Mouse (Mus musculus) spleen, embryonic (tissue): ENCODE data around the gene Mex3a.

Source experiments
- CTCF ChIA-PET: fragments of 350-600 bp; sonication (Branson Sonifier 250); formaldehyde crosslinking; loops from one replicate; lab custom pipeline; 2022; lab: Charles Lee

Gene Mex3a

DNA sequence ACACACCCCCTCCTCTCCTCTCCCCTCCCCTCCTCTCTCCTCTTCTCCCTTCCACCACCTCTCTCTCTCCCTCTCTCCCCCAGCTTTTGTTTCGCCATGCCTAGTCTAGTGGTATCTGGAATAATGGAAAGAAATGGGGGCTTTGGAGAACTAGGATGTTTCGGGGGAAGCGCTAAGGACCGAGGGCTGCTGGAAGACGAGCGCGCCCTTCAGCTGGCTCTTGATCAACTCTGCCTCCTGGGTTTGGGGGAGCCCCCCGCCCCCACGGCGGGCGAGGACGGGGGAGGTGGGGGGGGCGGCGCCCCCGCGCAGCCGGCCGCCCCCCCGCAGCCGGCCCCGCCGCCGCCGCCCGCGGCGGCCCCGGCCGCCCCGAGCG, at the start of gene Mex3a:
Mex3a (plus strand) TSS at position 97 of the 376 bp plus-strand sequence.
- CTCF ChIA-PET: interaction anchor here (0.5 to 0.7 kb wide), 4 partner anchors 11 to 126 kb away, joined by 3 to 8 read pairs (median 4); partner anchors contain the start of genes Sema4a and Slc25a44

DNA sequence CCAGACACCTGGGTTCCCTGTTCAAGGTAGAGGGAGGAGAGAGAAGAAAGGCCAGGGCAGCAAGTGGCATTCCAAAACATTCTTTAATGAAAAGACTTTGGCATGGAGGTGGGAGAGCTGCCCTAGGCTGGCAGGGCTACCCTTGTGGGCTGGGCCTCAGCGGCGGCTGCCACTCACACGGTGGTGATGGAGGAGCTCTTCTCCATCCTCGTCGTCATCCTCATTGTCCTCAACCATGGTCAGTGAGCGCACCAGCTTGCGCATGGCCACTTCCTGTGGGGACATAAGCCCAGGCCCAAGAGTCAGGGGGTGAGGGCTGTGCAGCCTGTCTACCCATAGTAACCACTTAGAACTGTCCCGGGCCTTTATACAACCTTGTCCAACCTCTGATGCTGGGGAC, 49.1 kb upstream of the Mex3a start:
- CTCF ChIA-PET: interaction anchor here (0.5 to 1.9 kb wide), 8 partner anchors 28 to 137 kb away, joined by 3 to 12 read pairs (median 4); no protein-coding TSS in a partner anchor

DNA sequence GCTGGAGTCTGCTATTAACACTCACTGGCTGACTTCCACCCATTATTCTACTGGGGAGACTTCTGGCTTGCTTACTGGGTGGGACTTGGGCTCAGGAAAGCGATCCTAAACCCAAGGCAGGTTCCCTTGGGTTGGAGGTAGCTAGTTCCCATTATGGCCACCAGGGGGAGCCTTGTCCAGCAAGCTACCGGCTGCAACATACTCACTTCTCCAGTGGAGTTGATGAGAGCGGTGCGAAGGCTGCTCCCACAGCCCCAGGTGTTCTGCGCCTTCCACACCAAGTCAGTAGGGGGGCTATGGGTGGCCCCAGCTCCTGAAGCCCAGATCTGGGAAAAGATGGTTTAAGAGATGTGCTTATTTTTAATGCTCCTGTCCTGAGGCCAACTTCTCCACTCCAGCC, 48.6 kb upstream of the Mex3a start:
- CTCF ChIA-PET: interaction anchor here (0.6 to 1.9 kb wide), 7 partner anchors 27 to 137 kb away, joined by 3 to 12 read pairs (median 4); no protein-coding TSS in a partner anchor

DNA sequence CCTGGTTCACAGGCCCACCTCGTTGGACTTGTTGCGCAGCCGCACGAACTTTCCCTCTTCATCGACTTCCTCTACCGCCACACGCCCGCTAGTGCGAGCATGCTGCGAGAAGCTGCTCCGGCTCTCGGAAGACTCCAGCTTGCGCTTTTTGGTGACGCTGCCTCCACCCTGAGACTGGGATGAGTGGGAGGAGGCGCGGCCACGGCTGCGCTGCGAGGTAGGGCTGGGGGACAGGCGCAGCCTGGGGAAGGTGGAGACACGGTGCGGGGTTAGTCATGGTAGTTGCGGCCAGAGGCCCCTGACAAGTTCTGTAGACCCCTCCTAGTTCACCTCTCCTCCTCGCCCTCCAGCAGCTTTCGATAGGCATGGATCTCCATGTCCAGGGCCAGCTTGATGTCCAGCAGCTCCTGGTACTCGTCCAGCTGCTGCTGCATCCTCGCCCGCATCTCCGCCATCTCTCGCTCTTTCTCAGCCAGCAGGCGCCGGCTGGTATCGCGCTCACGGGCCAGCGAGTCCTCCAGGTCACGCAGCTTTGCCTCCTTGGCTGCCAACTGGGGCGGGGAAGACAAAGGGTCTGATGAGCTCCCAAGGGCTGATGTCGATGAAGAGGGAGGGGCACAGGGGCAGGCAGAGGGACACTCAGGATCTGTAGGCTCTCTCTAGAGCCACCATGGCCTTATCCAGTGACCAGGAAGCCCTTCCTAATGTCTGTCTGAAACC, 47.4 kb upstream of the Mex3a start:
- CTCF ChIA-PET: interaction anchor here (0.6 to 1.9 kb wide), 2 partner anchors 40 to 42 kb away, joined by 3 to 4 read pairs; no protein-coding TSS in a partner anchor

DNA sequence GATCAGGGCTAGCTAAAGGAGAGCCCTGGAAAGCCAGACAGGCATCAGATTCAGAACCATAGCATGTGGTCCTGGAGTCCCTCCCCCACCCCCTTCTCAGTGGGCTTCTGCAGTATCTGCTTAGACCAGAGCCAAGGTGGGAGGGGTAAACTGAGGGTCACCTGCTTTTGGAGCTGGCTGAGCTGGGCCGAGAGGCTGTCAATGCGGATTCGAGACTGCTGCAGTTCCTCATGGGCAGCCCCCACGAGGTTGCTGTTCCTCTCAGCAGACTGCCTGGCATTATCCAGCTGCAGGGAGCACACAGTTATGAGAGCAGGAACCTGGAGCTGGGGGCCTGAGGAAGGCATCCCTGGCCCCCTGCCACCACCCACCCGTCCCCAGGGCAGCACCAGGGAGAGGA, 46.2 kb upstream of the Mex3a start:
- CTCF ChIA-PET: interaction anchor here (1.2 kb wide), 1 partner anchor 39 kb away, joined by 4 read pairs; no protein-coding TSS in a partner anchor

DNA sequence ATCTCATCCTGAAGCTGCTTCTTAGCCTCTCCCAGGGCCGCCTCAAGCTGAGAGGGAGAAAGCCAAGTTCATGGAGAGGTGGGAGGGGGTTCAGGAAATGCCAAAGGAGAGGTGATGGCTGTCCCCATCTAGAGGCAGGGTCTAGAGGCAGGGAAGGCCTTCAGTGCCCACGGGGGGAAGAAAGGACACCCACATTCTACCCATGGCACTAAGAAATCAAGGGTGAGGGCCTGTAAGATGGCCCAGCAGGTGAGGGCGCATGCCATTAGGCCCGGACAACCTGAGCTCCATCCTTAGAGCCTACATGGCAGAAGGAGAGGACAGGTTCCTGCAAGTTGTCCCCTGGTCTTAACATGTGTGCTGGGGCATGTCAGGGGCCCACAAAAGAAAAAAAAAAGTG, 45.3 kb upstream of the Mex3a start:
- CTCF ChIA-PET: interaction anchor here (0.6 to 2.2 kb wide), 3 partner anchors 35 to 41 kb away, joined by 4 to 10 read pairs (median 7); no protein-coding TSS in a partner anchor

DNA sequence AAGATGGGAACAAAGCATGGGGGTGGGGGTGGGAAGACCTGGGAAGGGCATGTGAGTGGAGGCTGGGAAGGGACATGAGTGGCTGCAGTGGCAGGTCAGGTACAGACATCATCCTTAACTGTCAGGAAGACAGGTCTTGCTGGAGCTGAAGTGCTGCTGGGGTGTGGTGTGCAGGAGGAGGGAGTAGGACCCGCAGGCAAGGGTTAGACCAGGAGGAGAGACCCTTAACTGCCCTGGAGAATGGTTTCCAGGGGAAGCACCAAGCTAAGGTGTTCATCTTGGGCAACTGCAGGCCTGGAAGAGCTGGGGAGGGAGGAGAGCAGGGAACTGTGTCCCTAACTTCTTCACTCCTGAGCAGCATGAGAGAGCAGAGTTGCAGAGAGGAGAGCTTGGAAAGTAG, 44.8 kb upstream of the Mex3a start:
- CTCF ChIA-PET: interaction anchor here (1.6 to 2.2 kb wide), 2 partner anchors 34 to 38 kb away, joined by 6 to 7 read pairs; no protein-coding TSS in a partner anchor

DNA sequence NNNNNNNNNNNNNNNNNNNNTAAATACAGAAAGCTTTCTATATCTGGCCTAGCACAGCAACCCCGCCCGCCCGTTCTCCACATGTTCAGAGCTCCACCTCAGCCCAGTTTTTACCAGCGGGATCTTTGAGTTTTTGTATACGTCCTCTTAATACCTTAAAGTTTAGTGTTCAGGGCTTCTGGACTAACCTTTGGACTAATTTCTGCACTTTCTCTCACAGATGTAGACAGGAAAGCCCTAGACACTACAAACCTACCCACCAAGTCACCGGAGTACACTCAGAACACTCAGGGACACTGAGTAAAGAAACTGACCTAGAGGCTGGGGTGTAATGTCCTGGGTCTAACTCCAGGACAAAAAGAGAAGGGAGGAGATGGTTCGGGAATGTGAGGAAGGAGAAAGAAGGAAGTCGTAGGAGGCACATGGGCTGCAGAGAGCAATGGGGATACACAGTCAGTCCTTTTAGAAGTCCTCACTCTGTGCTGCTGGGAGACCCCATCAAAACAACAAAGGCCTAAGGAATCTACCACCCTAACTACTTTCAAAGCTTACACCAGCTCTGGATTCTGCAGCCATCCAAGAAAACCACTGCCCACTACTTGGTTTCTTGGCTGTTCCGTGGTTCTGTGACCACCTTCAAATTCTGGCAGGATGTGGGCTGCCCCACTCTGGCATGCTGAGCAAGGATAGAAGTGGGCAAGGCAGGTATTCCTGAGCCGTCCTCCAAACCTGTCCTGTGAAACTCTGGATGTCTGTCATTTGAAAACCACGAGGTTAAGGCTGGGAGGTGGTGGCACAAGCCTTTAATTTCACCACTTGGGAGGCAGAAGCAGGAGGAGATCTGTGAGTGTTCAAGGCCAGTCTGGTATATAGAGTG, 38.3 kb upstream of the Mex3a start:
- CTCF ChIA-PET: interaction anchor here (0.7 kb wide), 1 partner anchor 13 kb away, joined by 3 read pairs; no protein-coding TSS in a partner anchor

DNA sequence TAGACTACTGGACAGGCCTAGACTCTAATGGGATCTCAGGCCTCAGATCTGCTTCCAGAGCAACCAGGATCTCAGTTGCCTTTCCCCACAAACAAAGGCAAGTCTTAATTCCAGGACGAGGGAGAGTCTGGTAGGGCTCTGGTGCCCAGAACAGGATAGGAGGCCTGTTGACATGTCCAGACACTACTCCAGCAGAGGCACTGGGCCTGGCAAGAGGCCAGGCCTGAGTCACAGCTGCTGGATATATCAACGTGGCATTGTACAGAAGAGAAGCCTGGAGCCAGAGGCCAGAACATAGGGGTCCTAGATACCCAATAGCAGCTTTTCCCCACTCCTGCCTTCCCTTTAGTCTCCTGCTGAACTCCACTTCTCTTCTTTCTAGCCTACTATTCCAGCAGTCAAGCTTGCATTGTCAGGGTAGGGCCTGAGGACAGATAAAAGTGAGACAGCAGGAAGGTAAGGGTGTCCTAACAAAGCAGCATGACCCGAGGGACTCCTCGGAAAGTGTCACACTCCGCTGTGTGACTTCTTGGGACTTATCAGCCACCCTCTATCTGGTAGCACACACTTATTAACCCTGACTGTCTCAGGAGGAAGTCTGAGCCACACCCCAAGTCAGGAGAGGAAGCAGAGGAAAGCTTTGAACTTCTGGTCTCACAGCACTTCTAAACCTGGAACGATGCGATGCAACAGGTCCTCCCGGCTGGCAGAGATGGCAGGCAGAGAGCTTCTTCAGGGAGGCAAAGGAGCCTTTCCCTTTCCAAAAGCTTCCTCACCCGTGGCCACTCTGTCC, 37.2 kb upstream of the Mex3a start:
- CTCF ChIA-PET: interaction anchor here (0.8 to 1.5 kb wide), 3 partner anchors 9 to 20 kb away, joined by 3 to 7 read pairs (median 6); no protein-coding TSS in a partner anchor

DNA sequence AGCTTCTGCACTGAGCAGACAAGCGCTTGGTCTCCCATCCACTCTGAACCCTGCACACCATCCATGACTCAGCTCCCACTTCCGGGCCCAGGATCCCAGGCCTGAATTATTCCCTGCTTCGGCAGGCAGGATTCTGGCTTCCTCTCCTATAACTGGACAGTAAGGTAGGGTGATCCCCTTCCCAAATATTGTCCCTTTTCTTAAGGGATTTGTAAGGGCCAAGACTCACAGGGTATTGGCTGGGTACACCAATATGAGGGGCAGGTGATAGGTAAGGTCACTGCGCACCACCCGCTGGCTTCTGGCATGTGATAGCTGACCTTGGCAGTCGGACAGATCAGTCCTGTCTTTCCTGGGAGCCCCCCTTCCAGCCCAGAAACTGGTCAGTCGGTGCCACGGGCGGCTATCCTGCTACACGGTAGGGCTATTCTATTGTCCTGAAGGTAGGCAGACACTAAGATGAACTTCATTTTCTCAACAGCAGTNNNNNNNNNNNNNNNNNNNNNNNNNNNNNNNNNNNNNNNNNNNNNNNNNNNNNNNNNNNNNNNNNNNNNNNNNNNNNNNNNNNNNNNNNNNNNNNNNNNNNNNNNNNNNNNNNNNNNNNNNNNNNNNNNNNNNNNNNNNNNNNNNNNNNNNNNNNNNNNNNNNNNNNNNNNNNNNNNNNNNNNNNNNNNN, 36.3 kb upstream of the Mex3a start:
- CTCF ChIA-PET: interaction anchor here (0.5 to 1.5 kb wide), 3 partner anchors 8 to 823 kb away, joined by 3 to 7 read pairs (median 3); no protein-coding TSS in a partner anchor

DNA sequence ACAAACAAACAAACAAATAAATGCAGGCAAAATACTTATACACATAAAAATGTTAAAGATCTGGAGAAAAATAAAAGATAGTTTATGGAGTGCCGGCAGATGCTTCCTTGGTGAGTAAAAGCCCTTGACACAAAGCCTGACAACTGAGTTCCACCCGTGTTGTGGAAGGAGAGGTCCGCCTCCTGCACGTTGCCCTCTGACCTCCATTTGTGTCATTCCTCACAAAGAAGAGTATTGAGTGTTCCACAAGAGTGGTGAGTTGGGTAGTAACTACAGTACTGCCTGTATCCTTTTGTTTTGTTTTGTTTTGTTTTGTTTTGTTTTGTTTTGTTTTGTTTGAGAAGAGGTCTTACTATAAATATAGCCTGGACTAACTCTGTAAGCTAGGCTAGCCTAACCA, 32.6 kb upstream of the Mex3a start:
- CTCF ChIA-PET: no interaction called here

DNA sequence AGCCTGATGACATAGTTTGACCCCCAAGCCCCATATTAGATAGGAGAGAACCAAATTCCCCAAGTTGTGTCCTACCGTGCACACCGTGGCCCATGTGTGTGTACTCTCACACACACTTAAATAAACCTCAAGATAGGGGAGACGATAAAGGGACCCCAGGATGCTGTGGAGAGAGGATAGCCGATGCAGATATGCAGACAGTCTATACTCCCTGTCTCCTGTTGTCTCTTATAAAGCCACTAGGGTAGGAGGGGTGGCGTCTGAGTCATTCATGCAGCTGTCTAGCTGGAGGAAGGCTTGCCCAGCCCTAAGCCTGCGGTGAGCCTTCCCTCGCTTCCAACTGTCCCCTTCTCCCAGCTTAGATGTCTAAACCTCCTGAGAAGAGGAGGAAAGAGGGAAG, 32.1 kb upstream of the Mex3a start:
- CTCF ChIA-PET: interaction anchor here (0.7 to 1.4 kb wide), 2 partner anchors 10 to 13 kb away, joined by 3 to 5 read pairs; no protein-coding TSS in a partner anchor

DNA sequence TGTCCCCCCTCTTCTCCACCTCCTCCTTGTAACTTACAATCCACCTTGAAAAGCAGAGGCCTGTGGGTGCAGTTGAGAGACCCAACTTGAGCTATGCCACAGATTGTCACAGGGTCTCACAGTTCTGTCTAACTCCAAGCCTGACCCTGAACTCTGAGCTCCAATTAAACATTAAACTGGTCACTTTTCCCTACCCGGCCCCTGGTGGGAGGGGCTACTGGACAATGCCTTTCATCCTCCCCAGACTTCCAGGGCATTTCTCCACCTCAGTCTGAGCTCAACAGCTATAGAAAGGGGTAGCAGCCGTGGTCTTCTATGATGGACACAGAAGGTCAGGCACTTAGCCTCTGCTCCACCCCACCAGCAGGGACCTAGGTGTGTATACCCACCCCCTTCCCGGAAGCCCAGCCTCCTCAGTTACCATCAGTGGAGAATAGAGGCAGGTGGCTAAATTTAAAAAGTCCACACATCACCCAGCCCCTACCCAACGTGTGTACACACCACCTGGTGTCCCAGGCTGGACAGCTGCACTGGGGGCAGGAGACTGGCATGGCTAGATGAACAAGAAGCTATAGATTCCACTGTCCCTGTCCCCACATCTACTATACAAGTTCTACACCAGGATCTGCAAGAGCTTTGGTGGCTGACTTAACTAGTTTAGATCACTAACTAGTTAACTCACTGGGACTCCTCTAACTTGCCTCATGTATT, 31.4 kb upstream of the Mex3a start:
- CTCF ChIA-PET: interaction anchor here (0.7 to 1.4 kb wide), 3 partner anchors 9 to 12 kb away, joined by 3 to 5 read pairs (median 3); no protein-coding TSS in a partner anchor

DNA sequence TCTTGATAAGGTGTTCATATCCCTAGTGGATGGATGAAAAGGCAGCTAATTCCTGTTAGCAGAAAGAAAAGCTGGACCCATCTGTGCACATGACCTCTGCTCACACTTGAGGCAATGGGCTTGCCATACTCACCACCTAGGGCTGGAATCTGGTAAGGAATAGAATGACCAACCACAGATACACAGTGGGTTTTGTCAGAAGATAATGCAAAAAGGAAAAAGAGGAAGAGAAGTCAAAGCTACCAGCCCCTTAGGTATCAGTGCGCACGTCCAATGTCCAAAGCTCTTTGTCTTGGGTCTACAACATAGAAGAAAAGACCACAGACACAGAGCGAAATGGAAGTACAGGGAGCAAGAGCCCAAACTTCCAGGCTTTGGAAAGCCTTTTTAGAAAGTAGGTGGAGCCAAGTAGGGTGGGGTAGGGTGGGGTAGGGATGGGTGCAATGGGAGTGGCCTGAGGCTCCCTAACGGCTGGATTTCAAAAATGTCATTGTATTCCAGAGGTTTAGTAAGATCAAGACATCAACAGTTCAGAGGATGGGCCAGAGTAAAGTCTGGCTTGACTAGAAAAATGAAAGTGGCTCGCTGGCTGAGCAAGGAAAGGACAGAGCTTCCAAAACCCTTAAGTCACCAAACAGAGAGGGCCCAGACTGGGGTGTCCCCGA, 30.7 kb upstream of the Mex3a start:
- CTCF ChIA-PET: interaction anchor here (0.8 to 1.6 kb wide), 5 partner anchors 10 to 12 kb away, joined by 3 to 7 read pairs (median 5); no protein-coding TSS in a partner anchor

DNA sequence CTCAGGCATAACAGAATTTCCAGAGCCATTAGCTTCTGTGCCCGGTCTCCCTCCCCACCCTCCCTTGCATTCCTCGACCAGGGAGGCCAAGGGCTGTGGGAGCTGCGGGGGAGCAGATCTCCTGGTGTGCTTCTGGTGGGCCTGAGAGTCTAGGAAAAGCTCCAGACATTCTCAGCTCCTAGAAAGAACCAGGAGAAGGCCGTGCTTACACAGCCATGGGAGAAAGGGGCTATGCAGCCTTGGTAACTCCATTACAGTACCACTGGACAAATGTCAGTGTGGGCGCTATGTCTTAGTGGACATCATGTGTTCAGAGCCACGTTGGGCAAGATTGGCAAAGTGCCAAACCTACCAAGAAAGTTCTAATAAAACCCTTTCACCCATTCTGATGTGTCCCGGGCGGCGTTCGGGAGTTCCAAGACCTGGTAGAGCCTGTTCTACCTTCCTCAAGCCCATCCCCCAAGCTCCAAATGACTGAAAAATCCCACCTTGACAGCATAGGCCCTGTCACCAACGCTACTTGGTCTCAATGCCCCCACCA, 30.1 kb upstream of the Mex3a start:
- CTCF ChIA-PET: interaction anchor here (0.8 to 1.6 kb wide), 4 partner anchors 10 to 23 kb away, joined by 3 to 7 read pairs (median 4); no protein-coding TSS in a partner anchor

DNA sequence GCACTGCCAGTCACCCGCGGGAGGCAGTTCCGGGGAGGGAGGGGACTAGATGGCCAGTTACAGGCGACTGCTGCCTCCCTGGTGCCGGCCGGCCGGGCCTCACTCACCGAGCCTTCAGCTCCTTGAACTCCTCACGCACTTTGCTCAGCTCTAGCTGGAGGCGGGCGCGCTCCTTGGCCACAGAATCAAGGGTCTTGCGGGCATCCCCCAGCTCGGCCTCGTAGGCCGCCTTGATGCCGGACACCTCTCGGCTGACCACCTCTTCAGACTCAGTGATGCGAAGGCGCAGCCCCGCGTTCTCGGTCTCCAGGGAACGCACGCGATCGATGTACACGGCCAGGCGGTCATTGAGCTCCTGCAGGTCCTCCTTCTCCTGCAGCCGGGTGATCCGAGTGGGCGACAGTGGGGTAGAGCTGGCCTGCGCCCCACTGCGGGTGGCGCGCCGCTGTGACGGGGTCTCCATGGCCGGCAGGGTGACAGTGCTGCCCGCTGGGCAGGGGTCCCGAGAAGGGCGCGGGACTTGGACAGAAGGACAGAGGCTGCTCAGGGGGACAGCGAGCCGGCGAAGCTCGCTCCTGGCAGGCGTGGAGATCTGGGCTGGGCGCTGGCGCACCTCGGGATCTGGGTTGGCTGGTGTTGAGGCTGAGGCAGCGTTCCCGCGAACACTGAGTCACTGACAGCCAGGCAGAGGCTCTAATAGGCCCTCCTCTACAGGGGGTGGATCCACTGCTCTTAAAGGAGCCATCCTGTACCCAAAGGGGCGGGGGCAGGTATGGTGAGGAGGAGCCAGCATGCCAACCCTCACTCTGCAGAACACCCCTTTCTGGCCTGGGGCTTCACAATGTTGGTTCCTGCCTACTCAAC, 29.3 kb upstream of the Mex3a start:
- CTCF ChIA-PET: interaction anchor here (0.8 to 1.7 kb wide), 4 partner anchors 7 to 23 kb away, joined by 3 to 7 read pairs (median 6); no protein-coding TSS in a partner anchor

DNA sequence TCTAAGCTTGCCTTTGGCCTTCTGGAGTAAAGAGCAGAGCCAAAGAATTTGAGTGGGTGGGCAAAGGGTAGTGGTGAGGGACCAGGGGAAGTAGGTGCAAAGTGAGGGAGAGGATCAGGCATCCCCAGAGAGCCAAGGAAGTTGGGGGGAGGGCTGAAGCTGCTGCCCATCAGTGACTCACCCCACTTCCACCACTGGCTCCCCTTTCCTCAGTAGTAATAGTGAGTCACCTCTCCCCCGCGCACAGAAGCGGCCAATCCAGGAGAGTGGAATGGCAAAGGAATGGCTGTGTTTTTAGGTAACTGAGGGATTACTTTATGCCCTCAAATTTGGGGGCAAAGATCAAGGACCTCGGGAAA, 28.7 kb upstream of the Mex3a start:
- CTCF ChIA-PET: interaction anchor here (0.6 to 1.7 kb wide), 2 partner anchors 8 to 53 kb away, joined by 3 to 7 read pairs; no protein-coding TSS in a partner anchor
